Mouse (Mus musculus): ENCODE results near the gene Defb25. TPM values are rescaled to one million over a fixed set of nuclear protein-coding genes. Genes with fewer than 3 reads are reported as not detected.

The Defb25 gene
- polyA plus RNA-seq, 1 experiment from 2014 or later = 0.49 TPM

GRCm38 (mm10) chr2:152661163-152661562 is 38.3 kb upstream of the Defb25 start:
- H3K36me3 ChIP-seq (replicated peaks; ENCODE audit: insufficient read depth, low read length) = no peaks in the 10 kb centered on the region
- 48% methylated on average over 6 of the region's 6 CpGs for whole genome bisulfite sequencing (ENCODE audit: insufficient replicate concordance)
- no peak overlapping the region for H3K4me2 ChIP-seq (ENCODE audit: low read depth, low read length)
- ATAC-seq (no peak), DNase-seq (no peak)
- H3K4me1 ChIP-seq (ENCODE audit: insufficient read depth) = no peaks in the 10 kb centered on the region; the same call in 1 of the 2 replicates
- no peak overlapping the region for H3K4me3 ChIP-seq (ENCODE audit: low read depth, low read length)
- H3K27me3 ChIP-seq (ENCODE audit: insufficient read depth, low read length) = no peaks in the 10 kb centered on the region
- no peak overlapping the region for H3K27ac ChIP-seq (ENCODE audit: low read depth)
- TF ChIP-seq CTCF (IDR thresholded peaks at IDR 0.05; ENCODE audit: low read depth) = no peak
- no peak for TF ChIP-seq EP300 (IDR thresholded peaks at IDR 0.05; ENCODE audit: low read depth)
- H3K9me3 ChIP-seq (ENCODE audit: low read length) = no peaks in the 10 kb centered on the region
- H3K9ac ChIP-seq (replicated peaks) = no peak overlapping the region

- 60% methylated on average over 10 of the region's 10 CpGs for WGBS (ENCODE audit: insufficient replicate concordance)
Measured at GRCm38 (mm10) chr2:152657398-152657797, 34.5 kb upstream of the Defb25 start.

GRCm38 (mm10) chr2:152653874-152654715 is 31.2 kb upstream of the Defb25 start:
- WGBS (ENCODE audit: insufficient replicate concordance) = 38% methylated on average over 14 of the region's 14 CpGs
- TF ChIP-seq CTCF (IDR thresholded peaks at IDR 0.05; ENCODE audit: low read depth) (no peak), EP300 (IDR thresholded peaks at IDR 0.05; ENCODE audit: low read depth) (no peak)

More at GRCm38 (mm10) chr2:152657398-152657797, 34.5 kb upstream of the Defb25 start:
- H3K4me2 ChIP-seq (ENCODE audit: low read depth, low read length) = no peak overlapping the region
- H3K9ac ChIP-seq (replicated peaks) = no peak overlapping the region
- peaks cover 3% of the 10 kb centered on the region; the same call in 1 of the 2 replicates for H3K4me1 ChIP-seq (ENCODE audit: insufficient read depth)
- H3K4me3 ChIP-seq (ENCODE audit: low read depth, low read length) = no peak overlapping the region
- TF ChIP-seq CTCF (IDR thresholded peaks at IDR 0.05; ENCODE audit: low read depth) (peak; percentile 61), EP300 (IDR thresholded peaks at IDR 0.05; ENCODE audit: low read depth) (no peak)
- no peaks in the 10 kb centered on the region for H3K27me3 ChIP-seq (ENCODE audit: insufficient read depth, low read length)
- H3K36me3 ChIP-seq (replicated peaks; ENCODE audit: insufficient read depth, low read length) = no peaks in the 10 kb centered on the region
- peak; percentile 52 for DNase-seq
- ATAC-seq = no peak
- no peaks in the 10 kb centered on the region for H3K9me3 ChIP-seq (ENCODE audit: low read length)
- no peak overlapping the region for H3K27ac ChIP-seq (ENCODE audit: low read depth)

GRCm38 (mm10) chr2:152652901-152653620 is 30.2 kb upstream of the Defb25 start:
- H3K36me3 ChIP-seq (replicated peaks; ENCODE audit: insufficient read depth, low read length) = no peaks in the 10 kb centered on the region
- no peaks in the 10 kb centered on the region for H3K9me3 ChIP-seq (ENCODE audit: low read length)
- 55% methylated on average over 10 of the region's 10 CpGs for WGBS (ENCODE audit: insufficient replicate concordance)
- TF ChIP-seq CTCF (IDR thresholded peaks at IDR 0.05; ENCODE audit: low read depth) (no peak), EP300 (IDR thresholded peaks at IDR 0.05; ENCODE audit: low read depth) (no peak)
- peaks cover 3% of the 10 kb centered on the region; the same call in 1 of the 2 replicates for H3K4me1 ChIP-seq (ENCODE audit: insufficient read depth)
- H3K4me2 ChIP-seq (ENCODE audit: low read depth, low read length) = no peak overlapping the region
- H3K9ac ChIP-seq (replicated peaks) = no peak overlapping the region
- ATAC-seq = no peak
- H3K27ac ChIP-seq (ENCODE audit: low read depth) = no peak overlapping the region
- H3K4me3 ChIP-seq (ENCODE audit: low read depth, low read length) = no peak overlapping the region
- no peak for DNase-seq
- H3K27me3 ChIP-seq (ENCODE audit: insufficient read depth, low read length) = no peaks in the 10 kb centered on the region

More at GRCm38 (mm10) chr2:152653874-152654715, 31.2 kb upstream of the Defb25 start:
- Histone ChIP-seq H3K4me2 (ENCODE audit: low read depth, low read length) (no peak overlapping the region), H3K9ac (replicated peaks) (no peak overlapping the region), H3K36me3 (replicated peaks; ENCODE audit: insufficient read depth, low read length) (no peaks in the 10 kb centered on the region), H3K4me1 (ENCODE audit: insufficient read depth) (peaks cover 3% of the 10 kb centered on the region; the same call in 1 of the 2 replicates), H3K27me3 (ENCODE audit: insufficient read depth, low read length) (no peaks in the 10 kb centered on the region), H3K27ac (ENCODE audit: low read depth) (no peak overlapping the region), H3K4me3 (ENCODE audit: low read depth, low read length) (no peak overlapping the region), H3K9me3 (ENCODE audit: low read length) (no peaks in the 10 kb centered on the region)
- no peak for DNase-seq
- ATAC-seq = no peak

DNA sequence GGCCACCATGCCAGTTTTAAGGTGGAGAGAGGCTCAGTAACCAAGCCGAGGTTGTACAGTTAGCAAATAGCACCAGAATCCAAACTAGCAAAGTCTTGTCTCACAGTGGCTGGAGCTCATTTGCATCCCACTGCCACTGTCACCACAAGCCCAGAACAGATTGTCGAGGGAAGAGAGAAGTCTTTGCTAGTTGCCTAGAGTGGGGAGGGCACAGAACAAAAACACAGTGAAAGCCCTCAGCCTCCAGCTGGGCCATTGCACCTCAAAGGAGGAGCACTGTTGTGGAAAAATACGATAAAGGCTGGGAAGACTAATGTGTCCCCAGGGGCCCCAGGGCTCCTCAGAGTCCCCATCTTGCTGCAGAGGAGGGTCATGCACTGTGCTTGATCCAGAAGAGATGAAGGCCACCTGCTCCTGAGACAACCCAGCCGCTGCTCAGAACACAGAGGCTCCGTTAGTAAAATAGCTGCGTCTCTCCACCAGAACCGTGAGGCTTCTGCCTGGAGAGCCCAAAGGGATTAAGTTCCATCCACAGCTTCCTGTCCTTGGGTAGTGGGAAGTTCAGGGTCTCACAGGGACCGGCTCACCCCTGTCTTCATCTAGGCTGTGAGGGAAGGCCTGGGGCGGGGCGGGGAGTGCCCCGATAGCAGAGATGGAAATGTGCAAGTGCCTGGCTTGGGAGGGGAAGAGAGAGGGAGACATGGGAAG is 16.7 kb upstream of the Defb25 start:
- no peak for DNase-seq
- TF ChIP-seq CTCF (IDR thresholded peaks at IDR 0.05; ENCODE audit: low read depth) (no peak), EP300 (IDR thresholded peaks at IDR 0.05; ENCODE audit: low read depth) (no peak)
- H3K9me3 ChIP-seq (ENCODE audit: low read length) = no peaks in the 10 kb centered on the region
- no peak overlapping the region for H3K4me3 ChIP-seq (ENCODE audit: low read depth, low read length)
- H3K27me3 ChIP-seq (ENCODE audit: insufficient read depth, low read length) = no peaks in the 10 kb centered on the region
- WGBS (ENCODE audit: insufficient replicate concordance) = 47% methylated on average over 11 of the region's 11 CpGs
- ATAC-seq = no peak
- no peaks in the 10 kb centered on the region for H3K36me3 ChIP-seq (replicated peaks; ENCODE audit: insufficient read depth, low read length)
- no peaks in the 10 kb centered on the region for H3K4me1 ChIP-seq (ENCODE audit: insufficient read depth)
- peak overlapping the region; percentile 34 for H3K27ac ChIP-seq (ENCODE audit: low read depth)
- no peak overlapping the region for H3K4me2 ChIP-seq (ENCODE audit: low read depth, low read length)
- H3K9ac ChIP-seq (replicated peaks) = no peak overlapping the region
